Mouse (Mus musculus): ENCODE results near the gene Entpd1.

DNA sequence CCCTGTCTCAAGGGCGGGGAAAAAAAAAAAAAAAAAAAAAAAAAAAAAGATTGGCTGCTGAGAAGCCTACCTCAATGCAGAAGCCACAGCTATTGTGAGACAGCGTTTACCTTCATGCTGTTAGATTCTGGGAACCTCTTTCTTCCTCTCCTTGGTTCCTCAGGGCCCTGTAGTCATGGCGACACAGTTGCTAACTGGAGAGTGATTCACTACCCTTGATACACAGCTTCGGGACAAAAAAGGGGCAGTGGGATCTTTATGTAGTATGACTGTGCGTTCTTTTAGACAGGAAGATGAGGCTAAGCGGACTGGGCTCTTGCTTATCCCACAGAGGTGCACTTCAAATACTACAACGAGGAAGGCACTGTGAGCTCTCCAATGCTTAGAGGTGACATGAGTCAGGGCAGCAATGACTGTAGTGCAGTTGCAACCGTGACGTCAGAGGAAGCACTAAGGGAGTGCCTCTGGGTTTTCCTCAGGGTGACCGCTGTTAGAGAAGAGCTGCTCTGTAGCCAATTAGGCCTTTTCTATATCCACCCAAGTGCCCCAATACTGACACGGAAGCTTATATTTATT, 27.7 kb downstream of the Entpd1 start:
- TF ChIP-seq CTCF (IDR thresholded peaks at IDR 0.05; ENCODE audit: low read depth) (no peak), EP300 (optimal IDR thresholded peaks at IDR 0.05) (no peak)

Measured in stomach, postnatal 0 days (tissue).